Mouse (Mus musculus) c-Kit-positive CD71-negative TER-119-negative erythroid progenitor cells, embryonic 14.5 days (primary cell): ENCODE results near the gene Gipc2.

ENCODE experiments used
- DNase-seq: peaks from one replicate; pipeline ENCODE4 v3.0.0-alpha.2; 2013; ENCODE audit warnings: low read depth

Gene Gipc2

DNA sequence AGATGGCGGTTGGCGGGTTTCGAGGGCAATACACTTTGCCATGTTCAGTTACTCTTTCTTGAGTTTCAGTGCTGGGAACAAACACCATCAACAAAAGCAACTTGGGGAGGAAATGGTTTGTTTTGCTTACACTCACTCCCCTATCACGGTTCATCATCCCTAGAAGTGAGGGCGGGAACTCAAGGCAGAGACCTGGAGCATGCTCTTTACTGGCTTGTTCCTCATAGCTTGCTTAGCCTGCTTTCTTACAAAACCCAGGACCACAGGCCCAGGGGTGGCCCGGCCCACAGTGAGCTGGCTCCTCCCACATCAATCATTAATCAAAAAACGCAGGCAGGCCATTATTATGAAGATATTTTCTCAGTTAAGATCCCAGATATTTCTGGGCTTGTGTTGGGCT is 89.9 kb downstream of the Gipc2 start:
- no peak for DNase-seq

DNA sequence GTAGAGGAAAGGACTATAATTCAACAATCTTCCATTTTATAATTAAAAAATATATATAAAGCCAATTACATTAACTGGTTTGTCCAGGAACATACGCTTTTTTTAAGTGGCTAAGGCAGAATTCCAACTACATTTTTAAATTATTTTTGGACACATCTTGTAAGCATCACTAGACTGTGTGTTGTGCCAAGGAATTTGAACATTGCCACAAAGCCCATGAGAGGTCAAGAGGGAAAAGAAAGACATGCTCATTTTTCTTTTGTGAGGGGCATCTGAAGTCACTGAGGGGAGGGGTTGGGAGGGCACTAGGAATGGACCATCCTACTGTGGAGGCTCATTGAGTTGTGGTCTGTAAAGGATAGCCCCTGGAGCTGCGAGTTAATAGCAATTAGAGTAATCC is 97.0 kb downstream of the Gipc2 start:
- no peak for DNase-seq

DNA sequence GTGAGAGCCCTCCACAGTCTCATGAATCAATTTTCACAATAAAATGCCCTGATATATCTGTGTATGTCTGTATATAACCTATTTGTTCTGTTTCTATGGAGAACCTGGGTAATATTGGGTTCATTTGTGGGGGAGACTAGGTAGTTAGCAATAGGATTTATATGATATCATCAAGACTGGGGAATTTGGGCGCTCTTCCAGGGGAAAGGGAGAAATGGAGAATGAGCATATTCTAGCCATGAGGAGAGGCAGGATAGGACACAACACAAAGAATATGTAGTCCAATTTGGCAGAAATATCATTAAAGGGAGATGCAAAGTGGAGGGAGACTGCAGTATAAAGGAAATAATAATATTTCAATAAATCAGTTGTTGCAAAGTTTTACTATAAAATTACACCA is 97.7 kb downstream of the Gipc2 start:
- no peak for DNase-seq

DNA sequence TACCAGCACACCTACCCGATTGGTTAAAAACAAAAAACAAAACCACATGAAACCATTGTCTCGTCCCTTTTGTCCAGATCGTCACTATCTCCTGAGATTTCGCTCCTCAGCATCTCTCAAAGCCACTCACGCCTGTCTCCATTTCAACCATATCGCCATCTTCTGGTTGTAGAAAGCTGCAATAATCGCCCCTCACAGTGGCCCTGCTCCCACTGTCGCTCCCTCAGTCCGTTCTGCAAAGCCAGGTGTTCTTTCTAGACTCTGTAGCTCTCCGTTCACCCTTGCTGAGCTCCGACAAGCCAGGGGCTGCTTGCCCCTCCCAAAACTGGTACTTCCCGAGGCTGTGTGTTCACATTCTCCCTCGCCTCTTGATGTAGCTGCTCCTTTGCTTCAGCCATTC is 99.3 kb downstream of the Gipc2 start:
- no peak for DNase-seq

DNA sequence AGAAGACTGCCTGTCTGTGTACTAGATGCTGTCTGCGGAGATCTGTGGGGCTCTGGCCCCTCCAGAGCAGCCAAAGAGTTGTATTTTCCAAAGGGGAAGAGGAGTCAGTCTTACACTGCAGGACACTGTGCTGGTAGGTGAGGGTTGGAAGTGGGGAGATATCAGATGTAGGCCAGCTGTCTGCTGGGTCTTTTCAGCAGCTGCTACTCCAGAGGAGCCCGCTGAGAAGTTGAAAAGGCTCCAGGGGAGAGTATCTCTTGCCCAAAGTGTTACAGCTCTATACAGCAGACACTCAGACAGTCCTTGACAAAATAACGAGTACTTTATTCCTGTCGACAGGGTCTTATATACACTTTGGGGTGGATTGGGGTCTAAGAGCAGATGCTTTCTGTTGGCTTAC is 100.2 kb downstream of the Gipc2 start:
- no peak for DNase-seq

DNA sequence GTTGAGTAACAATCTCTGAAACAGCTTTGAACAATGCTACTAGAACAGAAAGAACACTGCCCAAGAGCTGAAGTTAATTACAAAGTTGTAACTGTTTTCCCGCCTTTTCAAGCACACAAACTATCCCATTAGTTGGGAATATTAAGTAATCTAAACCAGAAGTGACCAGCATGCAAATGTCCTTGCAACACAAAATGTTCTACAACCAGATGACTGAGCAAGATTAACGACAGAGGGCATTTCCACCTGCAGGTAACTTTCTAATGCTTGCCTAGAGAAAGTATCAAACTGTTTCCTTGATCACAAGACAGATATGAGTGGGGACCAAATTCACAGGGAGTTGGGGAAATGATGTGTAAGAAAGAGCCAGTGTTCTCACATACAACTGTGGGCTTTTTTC is 101.9 kb downstream of the Gipc2 start:
- no peak for DNase-seq

DNA sequence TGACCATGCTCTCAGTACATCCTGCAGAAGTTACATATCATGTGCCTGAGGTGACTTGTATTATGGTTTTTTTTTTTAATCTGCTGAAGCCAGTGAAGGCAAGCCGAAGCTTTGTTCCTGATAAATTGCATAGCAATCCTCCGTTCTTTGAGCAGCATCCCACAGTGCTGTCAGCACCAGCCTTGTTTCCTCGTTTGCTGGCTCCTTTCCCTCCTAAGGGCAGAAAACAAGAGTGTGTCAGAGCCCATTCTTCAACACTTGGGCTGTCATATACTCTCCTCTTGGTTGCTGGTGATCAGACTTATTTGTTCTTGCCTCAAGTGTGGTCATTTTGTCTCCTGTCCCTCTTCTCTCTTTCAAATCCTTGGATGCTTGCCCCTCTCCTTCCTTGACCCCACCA is 103.2 kb downstream of the Gipc2 start:
- DNase-seq: no peak

DNA sequence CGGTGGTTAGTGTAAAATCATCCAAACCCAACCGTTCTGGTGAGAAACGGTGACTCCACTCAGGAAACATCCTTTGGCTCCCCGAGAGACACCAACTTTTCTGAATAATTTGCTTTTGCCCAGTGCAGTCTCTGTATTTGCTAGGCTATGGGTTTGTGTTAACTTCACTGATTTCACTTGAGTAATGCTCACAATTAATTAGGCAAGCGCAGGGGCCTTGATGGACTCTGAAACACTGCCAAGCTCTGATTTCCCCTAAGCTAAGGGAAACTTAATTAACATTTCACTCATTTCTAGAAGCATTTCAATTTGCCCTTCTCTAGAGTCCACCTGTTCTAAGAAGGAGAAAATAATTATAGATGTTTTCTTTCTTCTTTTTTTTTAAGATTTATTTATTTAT is 104.9 kb downstream of the Gipc2 start:
- no peak for DNase-seq

DNA sequence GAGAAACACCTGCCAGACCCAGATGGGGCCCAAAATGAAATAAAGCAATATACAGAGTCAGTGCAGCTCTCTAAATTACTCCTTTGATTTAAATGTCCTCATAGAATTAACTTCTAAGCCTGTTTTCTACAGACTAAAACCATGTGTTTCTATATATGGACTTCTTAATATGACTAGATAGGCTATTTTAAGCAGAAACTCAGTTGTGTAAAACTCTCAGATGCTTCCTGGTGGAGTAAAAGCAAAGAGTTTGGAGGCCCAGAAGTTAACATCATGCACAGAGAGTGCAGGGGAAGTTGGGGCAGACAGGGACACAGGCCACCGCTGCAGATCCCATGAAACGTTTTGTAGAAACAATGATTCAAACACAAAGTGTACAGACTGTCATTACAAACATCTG is 107.8 kb downstream of the Gipc2 start:
- no peak for DNase-seq

DNA sequence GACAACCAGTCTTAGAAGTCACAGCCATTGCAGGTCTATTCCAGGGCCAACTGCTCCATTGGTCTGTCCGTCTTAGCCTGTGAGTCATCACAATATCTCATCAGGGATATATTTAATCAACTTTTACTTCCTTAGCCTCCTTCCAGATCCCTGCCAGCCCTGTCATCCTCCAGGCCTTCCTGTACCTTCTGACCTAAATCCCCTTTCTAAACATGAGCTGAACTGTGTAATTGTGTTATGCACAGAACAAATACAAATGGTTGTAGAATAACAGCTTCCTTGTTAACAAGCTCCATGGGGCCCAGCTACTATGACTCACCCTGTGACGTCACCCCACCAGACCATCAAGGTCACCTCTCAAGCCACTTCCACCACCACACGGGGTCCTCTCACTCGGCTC is 111.8 kb downstream of the Gipc2 start:
- DNase-seq: no peak

DNA sequence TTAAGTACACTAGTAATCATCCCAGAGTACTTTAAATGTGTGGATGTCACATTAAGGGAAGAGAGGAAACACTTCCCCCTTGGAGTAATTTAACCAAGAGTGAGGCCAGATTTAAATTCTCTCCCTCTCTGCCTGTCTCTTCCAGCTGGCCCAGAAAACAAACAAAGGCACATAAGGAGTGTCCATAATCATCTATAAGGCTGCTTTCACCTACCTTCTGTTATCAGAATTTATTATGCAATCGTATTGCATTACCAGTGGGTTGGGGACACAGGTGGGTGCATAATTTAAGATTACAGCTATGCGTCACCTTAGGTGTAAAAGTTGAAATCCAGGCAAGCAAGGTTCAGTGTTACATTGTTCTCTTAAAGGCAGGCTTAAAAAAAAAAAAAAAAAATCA is 114.1 kb downstream of the Gipc2 start:
- no peak for DNase-seq

DNA sequence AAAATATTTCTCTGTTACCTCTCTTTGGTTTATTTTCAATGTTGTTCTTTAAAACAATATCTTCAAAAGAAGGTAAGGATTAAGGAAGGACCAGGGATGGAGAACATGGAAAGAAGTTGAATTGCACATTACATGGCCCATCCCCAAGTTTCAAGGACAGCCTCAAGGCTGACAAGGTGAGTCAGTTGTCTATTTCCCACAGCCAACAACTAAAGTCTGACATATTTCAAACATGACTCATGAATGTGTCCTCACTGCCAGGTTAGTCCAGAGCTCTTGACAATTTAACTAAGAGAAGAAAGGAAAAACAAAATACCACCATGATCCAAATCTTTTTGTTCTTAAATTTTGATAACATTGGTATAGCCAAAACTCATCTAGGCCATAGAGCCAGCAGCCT is 118.1 kb downstream of the Gipc2 start:
- DNase-seq: no peak

DNA sequence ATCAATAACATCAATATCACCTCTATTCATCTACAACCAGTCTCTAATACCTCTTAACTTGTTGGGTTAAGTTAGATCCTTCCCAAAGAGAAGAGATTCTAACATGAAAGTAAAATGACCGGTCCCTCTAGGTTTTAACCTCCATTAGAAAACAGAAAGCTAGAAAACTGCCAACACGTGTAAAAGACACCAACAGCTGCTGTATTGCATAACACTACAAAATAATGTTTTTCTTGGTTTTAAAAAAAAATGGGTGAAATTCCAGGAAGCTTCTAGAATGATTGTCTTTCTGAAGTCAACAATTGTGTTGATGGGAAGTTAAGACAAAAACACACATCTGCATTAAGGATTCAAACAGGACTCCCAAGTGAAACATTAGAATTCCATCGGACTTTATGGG is 119.1 kb downstream of the Gipc2 start:
- DNase-seq: no peak
